Mouse (Mus musculus) kidney, postnatal 0 days (tissue): ENCODE results near the gene Lce1c. TPM values are rescaled to one million over a fixed set of nuclear protein-coding genes. Genes with fewer than 3 reads are reported as not detected.

ENCODE experiments used
- ATAC-seq: fragments of 200-750 bp; cut with Nextera tagmentation; replicated peaks from 2 replicates; pipeline ENCODE4 v1.8.0; 2017; ENCODE audit warnings: low read depth, moderate number of reproducible peaks, moderate TSS enrichment, moderate library complexity; ENCODE audit not compliant: low FRiP score
- DNase-seq: peaks from one replicate; pipeline ENCODE4 v3.0.0-alpha.2; 2016; ENCODE audit warnings: low spot score
- H3K27ac ChIP-seq: fragments of 300-500 bp; sonication (generic); 2 replicates; pipeline ENCODE4 v1.5.1; 2014; ENCODE audit warnings: mild to moderate bottlenecking
- H3K27me3 ChIP-seq: fragments of 300-500 bp; sonication (generic); 2 replicates; pipeline ENCODE4 v1.6.1; 2014; ENCODE audit warnings: low read length, mixed read lengths; ENCODE audit not compliant: insufficient read depth
- H3K36me3 ChIP-seq: fragments of 300-500 bp; sonication (generic); 2 replicates; pipeline ENCODE4 v1.6.1; 2014; ENCODE audit warnings: low read length, mixed read lengths; ENCODE audit not compliant: insufficient read depth
- H3K4me1 ChIP-seq: fragments of 300-500 bp; sonication (generic); replicated peaks from 2 replicates; pipeline ENCODE4 v1.6.1; 2014; ENCODE audit warnings: antibody characterized with exemption, low read length, mixed read lengths; ENCODE audit not compliant: insufficient read depth
- H3K4me2 ChIP-seq: fragments of 300-500 bp; sonication (generic); 2 replicates; pipeline ENCODE4 v1.6.1; 2014; ENCODE audit warnings: mild to moderate bottlenecking, low read length, moderate library complexity, mixed read lengths
- H3K4me3 ChIP-seq: fragments of 300-500 bp; sonication (generic); replicated peaks from 2 replicates; pipeline ENCODE4 v1.5.1; 2014; ENCODE audit warnings: low read depth, low read length
- H3K9ac ChIP-seq: fragments of 300-500 bp; sonication (generic); 2 replicates; pipeline ENCODE4 v1.6.1; 2014; ENCODE audit warnings: low read depth, low read length
- H3K9me3 ChIP-seq: fragments of 300-500 bp; sonication (generic); replicated peaks from 2 replicates; pipeline ENCODE4 v1.6.1; 2016; ENCODE audit warnings: low read length, inconsistent platforms, mixed read lengths
- CTCF ChIP-seq: IDR thresholded peaks from 2 replicates; pipeline ENCODE4 v1.5.1; 2016; ENCODE audit warnings: antibody characterized with exemption, low read depth, mild to moderate bottlenecking, moderate library complexity
- WGBS: fragments of 180-500 bp; shearing (Covaris S2); extraction: QIAGEN DNeasy Blood & Tissue Kit; methylation state at CpG from one replicate; pipeline ENCODE4 v1.1.7; 2014; 5-methylcytosine and 5-hydroxymethylcytosine counted together
- polyA plus RNA-seq: library from polyadenylated mRNA; unstranded; fragments of >200 nt; fragmentation: Nextera tagmentation; extraction: Ambion mirVana; gene quantifications from 2 replicates; pipeline ENCODE4 v1.2.1, GENCODE M21; 2015

The Lce1c gene
- not detected in 2 replicates for polyA plus RNA-seq

- 86% methylated on average over 4 of the region's 4 CpGs for WGBS
- no peak for DNase-seq
- Histone ChIP-seq H3K27me3 (no peaks in the 10 kb centered on the region), H3K27ac (no peak within 1 kb of the TSS), H3K4me1 (no peaks in the 10 kb centered on the region), H3K9ac (no peak within 1 kb of the TSS), H3K9me3 (no peaks in the 10 kb centered on the region), H3K4me3 (no peak within 1 kb of the TSS), H3K4me2 (no peak within 1 kb of the TSS), H3K36me3 (no peaks in the 10 kb centered on the region)
- ATAC-seq = no peak
- no peak for TF ChIP-seq CTCF
These were observed at the start of gene Lce1c for GRCm38 (mm10) chr3:92678947-92679346. TSS of gene Lce1c (plus strand) at chr3:92679247.

GRCm38 (mm10) chr3:92637745-92638652 lies 41.0 kb upstream of the Lce1c start:
- Histone ChIP-seq H3K4me3 (no peak overlapping the region), H3K4me2 (no peak overlapping the region), H3K9me3 (no peaks in the 10 kb centered on the region), H3K36me3 (no peaks in the 10 kb centered on the region), H3K27me3 (no peaks in the 10 kb centered on the region), H3K4me1 (no peaks in the 10 kb centered on the region), H3K9ac (no peak overlapping the region), H3K27ac (no peak overlapping the region)
- DNase-seq (peak; percentile 32), ATAC-seq (peak; percentile 90)
- WGBS = 21% methylated on average over 1 of the region's 1 CpGs
- no peak for TF ChIP-seq CTCF

GRCm38 (mm10) chr3:92638653-92638991 lies 40.4 kb upstream of the Lce1c start:
- ATAC-seq = peak; percentile 78
- 62% methylated on average over 3 of the region's 3 CpGs for WGBS
- H3K9me3 ChIP-seq = no peaks in the 10 kb centered on the region

GRCm38 (mm10) chr3:92639854-92640253 lies 39.2 kb upstream of the Lce1c start:
- no peaks in the 10 kb centered on the region for H3K4me1 ChIP-seq
- WGBS = 91% methylated on average over 15 of the region's 15 CpGs
- H3K36me3 ChIP-seq = no peaks in the 10 kb centered on the region
- no peak for DNase-seq
- no peak for TF ChIP-seq CTCF
- no peak overlapping the region for H3K4me3 ChIP-seq
- H3K9me3 ChIP-seq = no peaks in the 10 kb centered on the region
- no peak for ATAC-seq
- H3K4me2 ChIP-seq = no peak overlapping the region
- H3K9ac ChIP-seq = no peak overlapping the region
- H3K27me3 ChIP-seq = no peaks in the 10 kb centered on the region
- H3K27ac ChIP-seq = no peak overlapping the region

More at GRCm38 (mm10) chr3:92638653-92638991, 40.4 kb upstream of the Lce1c start:
- no peak overlapping the region for H3K9ac ChIP-seq
- no peaks in the 10 kb centered on the region for H3K27me3 ChIP-seq
- H3K4me3 ChIP-seq = no peak overlapping the region
- no peak overlapping the region for H3K27ac ChIP-seq
- TF ChIP-seq CTCF = no peak
- no peak overlapping the region for H3K4me2 ChIP-seq
- no peaks in the 10 kb centered on the region for H3K4me1 ChIP-seq
- no peaks in the 10 kb centered on the region for H3K36me3 ChIP-seq
- no peak for DNase-seq

DNA sequence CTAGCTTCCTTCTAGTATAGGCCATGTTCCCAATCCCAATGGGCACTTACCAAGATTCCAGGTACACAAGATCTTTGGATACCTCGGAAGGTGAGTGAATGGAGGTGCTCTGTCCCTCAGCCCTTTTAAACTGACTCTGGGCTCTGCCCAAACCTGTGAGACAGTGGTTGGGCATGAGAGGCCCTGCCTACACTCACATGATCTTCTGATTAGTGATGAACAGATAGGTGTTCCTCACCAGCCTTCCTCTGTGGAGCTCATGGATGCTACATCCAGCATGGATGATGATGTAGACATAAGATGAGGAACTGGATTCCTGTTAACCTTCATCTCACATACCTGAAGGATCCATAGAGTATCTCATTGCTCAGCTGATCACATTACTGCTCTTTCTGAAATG lies 30.8 kb upstream of the Lce1c start, which contains the start of gene Lce1a1:
Gene Lce1a1 (minus strand): TSS at position 101 of the 400 bp plus-strand sequence.
- DNase-seq (no peak), ATAC-seq (no peak)
- Histone ChIP-seq H3K4me2 (no peak within 1 kb of the TSS), H3K27me3 (no peaks in the 10 kb centered on the region), H3K4me1 (no peaks in the 10 kb centered on the region), H3K9me3 (no peaks in the 10 kb centered on the region), H3K36me3 (no peaks in the 10 kb centered on the region), H3K9ac (no peak within 1 kb of the TSS), H3K27ac (no peak within 1 kb of the TSS), H3K4me3 (no peak within 1 kb of the TSS)
- no peak for TF ChIP-seq CTCF
- 78% methylated on average over 1 of the region's 1 CpGs for whole genome bisulfite sequencing

- H3K4me3 ChIP-seq = no peak within 1 kb of the TSS
- H3K9me3 ChIP-seq = no peaks in the 10 kb centered on the region
- H3K4me2 ChIP-seq = no peak within 1 kb of the TSS
- TF ChIP-seq CTCF = no peak
- H3K36me3 ChIP-seq = no peaks in the 10 kb centered on the region
- ATAC-seq = no peak
- H3K4me1 ChIP-seq = no peaks in the 10 kb centered on the region
- H3K9ac ChIP-seq = no peak within 1 kb of the TSS
- H3K27me3 ChIP-seq = no peaks in the 10 kb centered on the region
- DNase-seq = no peak
- no peak within 1 kb of the TSS for H3K27ac ChIP-seq
These were observed 22.2 kb upstream of the Lce1c start, which contains the start of gene Lce1b for GRCm38 (mm10) chr3:92656826-92657225. TSS of gene Lce1b (minus strand) at chr3:92656926.

GRCm38 (mm10) chr3:92670215-92670614 lies 8.8 kb upstream of the Lce1c start, which contains the start of gene Lce1a2:
TSS of gene Lce1a2 (minus strand) at chr3:92670315.
- Histone ChIP-seq H3K4me2 (no peak within 1 kb of the TSS), H3K27me3 (no peaks in the 10 kb centered on the region), H3K27ac (no peak within 1 kb of the TSS), H3K9me3 (no peaks in the 10 kb centered on the region), H3K9ac (no peak within 1 kb of the TSS), H3K4me3 (no peak within 1 kb of the TSS), H3K36me3 (no peaks in the 10 kb centered on the region), H3K4me1 (no peaks in the 10 kb centered on the region)
- ATAC-seq = no peak
- TF ChIP-seq CTCF = no peak
- no peak for DNase-seq
